Mouse (Mus musculus): ENCODE data around the gene Efhd2.

DNA sequence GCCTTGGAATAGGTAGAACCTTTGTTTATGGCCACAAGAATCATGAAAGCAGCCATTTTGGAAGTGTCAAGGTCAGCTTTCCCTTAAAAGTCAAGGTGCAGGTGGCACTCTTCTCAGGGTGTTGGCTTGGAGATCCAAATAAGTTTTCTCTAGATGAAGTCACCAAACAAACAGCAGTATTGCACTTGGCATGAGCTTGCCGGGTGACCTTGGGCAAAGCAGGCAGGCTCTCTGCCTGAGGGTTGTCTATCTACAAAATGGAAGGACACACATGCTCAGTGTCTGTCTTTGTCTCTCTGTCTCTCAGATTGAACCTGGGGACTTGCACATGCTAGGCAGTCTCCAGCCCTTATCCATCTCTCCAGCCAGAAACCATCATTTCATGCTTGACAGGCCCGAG lies 47.3 kb downstream of the Efhd2 start:
- TF ChIP-seq CTCF (IDR thresholded peaks at IDR 0.05; ENCODE audit: low read depth) (no peak), EP300 (IDR thresholded peaks at IDR 0.05; ENCODE audit: low read depth) (no peak)

Data from liver, postnatal 0 days (tissue).